Mouse (Mus musculus) midbrain, postnatal 0 days (tissue): ENCODE measurements at regions not wholly inside any gene's neighbourhood (a gene's known extent, or its start where the extent isn't known, plus 50 kb on each side); places are given as distances from the start of the nearest gene placed in this dataset.
A peak's percentile ranks its signal among the peaks of the same experiment; 100 is the strongest.

Experiments
- ATAC-seq: fragments of 200-750 bp; cut with Nextera tagmentation; 2 replicates; pipeline ENCODE4 v1.8.0; 2017; ENCODE audit warnings: moderate number of reproducible peaks, mild to moderate bottlenecking, moderate TSS enrichment, moderate library complexity; ENCODE audit not compliant: low FRiP score
- DNase-seq: peaks from one replicate; pipeline ENCODE4 v3.0.0-alpha.2; 2015; ENCODE audit warnings: low spot score
- H3K27ac ChIP-seq: fragments of 300-500 bp; sonication (generic); 2 replicates; pipeline ENCODE4 v1.5.1; 2014; ENCODE audit warnings: low read depth, mild to moderate bottlenecking, low read length, mixed read lengths
- H3K27me3 ChIP-seq: fragments of 300-500 bp; sonication (generic); 2 replicates; pipeline ENCODE4 v1.6.1; 2014; ENCODE audit warnings: low read length, control low read depth, mixed read lengths; ENCODE audit not compliant: insufficient read depth
- H3K36me3 ChIP-seq: fragments of 300-500 bp; sonication (generic); 2 replicates; pipeline ENCODE4 v1.6.1; 2014; ENCODE audit warnings: low read length, control low read depth, mixed read lengths; ENCODE audit not compliant: insufficient read depth
- H3K4me1 ChIP-seq: fragments of 300-500 bp; sonication (generic); 2 replicates; pipeline ENCODE4 v1.6.1; 2014; ENCODE audit warnings: mild to moderate bottlenecking, control low read depth, antibody characterized with exemption, low read length, mixed read lengths; ENCODE audit not compliant: insufficient read depth
- H3K4me2 ChIP-seq: fragments of 300-500 bp; sonication (generic); 2 replicates; pipeline ENCODE4 v1.6.1; 2014; ENCODE audit warnings: low read depth, mild to moderate bottlenecking, low read length, mixed read lengths; ENCODE audit not compliant: poor library complexity, severe bottlenecking
- H3K4me3 ChIP-seq: fragments of 300-500 bp; sonication (generic); 2 replicates; pipeline ENCODE4 v1.5.1; 2014; ENCODE audit warnings: low read depth, mild to moderate bottlenecking, low read length, moderate library complexity
- H3K9ac ChIP-seq: fragments of 300-500 bp; sonication (generic); replicated peaks from 2 replicates; pipeline ENCODE4 v1.6.1; 2014; ENCODE audit warnings: mild to moderate bottlenecking, low read length, moderate library complexity, mixed read lengths; ENCODE audit not compliant: poor library complexity, severe bottlenecking
- H3K9me3 ChIP-seq: fragments of 300-500 bp; sonication (generic); 2 replicates; pipeline ENCODE4 v1.6.1; 2016; ENCODE audit warnings: low read length, control low read depth
- CTCF ChIP-seq: IDR thresholded peaks from 2 replicates; pipeline ENCODE4 v1.5.1; 2016; ENCODE audit warnings: antibody characterized with exemption, mild to moderate bottlenecking
- WGBS: fragments of 180-500 bp; shearing (Covaris S2); extraction: QIAGEN DNeasy Blood & Tissue Kit; methylation state at CpG from one replicate; pipeline ENCODE4 v1.1.7; 2014; 5-methylcytosine and 5-hydroxymethylcytosine counted together

- Histone ChIP-seq H3K4me2 (no peak overlapping the region), H3K4me3 (no peak overlapping the region), H3K9me3 (no peaks in the 10 kb centered on the region), H3K4me1 (no peaks in the 10 kb centered on the region; the same call in 1 of the 2 replicates), H3K27me3 (no peaks in the 10 kb centered on the region), H3K27ac (no peak overlapping the region), H3K9ac (no peak overlapping the region), H3K36me3 (no peaks in the 10 kb centered on the region)
- ATAC-seq: no peak
- no peak for TF ChIP-seq CTCF
- 39% methylated on average over 24 of the region's 24 CpGs for WGBS
- DNase-seq: no peak
Observed at GRCm38 (mm10) chr6:50808811-50809668, 154.8 kb upstream of the Npvf start.

- no peak overlapping the region for H3K4me3 ChIP-seq
- DNase-seq: no peak
- 49% methylated on average over 4 of the region's 4 CpGs for WGBS
Observed at GRCm38 (mm10) chr6:50809669-50809983, 155.4 kb upstream of the Npvf start.

GRCm38 (mm10) chr6:50814936-50815500, 160.8 kb upstream of the Npvf start:
- Histone ChIP-seq H3K4me2 (no peak overlapping the region), H3K9ac (no peak overlapping the region), H3K36me3 (no peaks in the 10 kb centered on the region), H3K4me1 (no peaks in the 10 kb centered on the region), H3K4me3 (no peak overlapping the region), H3K9me3 (no peaks in the 10 kb centered on the region), H3K27me3 (no peaks in the 10 kb centered on the region), H3K27ac (no peak overlapping the region)
- ATAC-seq (no peak), DNase-seq (no peak)
- WGBS: 21% methylated on average over 10 of the region's 10 CpGs
- TF ChIP-seq CTCF: no peak

More at GRCm38 (mm10) chr6:50809669-50809983, 155.4 kb upstream of the Npvf start:
- Histone ChIP-seq H3K27ac (no peak overlapping the region), H3K9me3 (no peaks in the 10 kb centered on the region), H3K4me2 (no peak overlapping the region), H3K4me1 (no peaks in the 10 kb centered on the region; the same call in 1 of the 2 replicates), H3K27me3 (no peaks in the 10 kb centered on the region), H3K9ac (no peak overlapping the region), H3K36me3 (no peaks in the 10 kb centered on the region)
- ATAC-seq: no peak
- no peak for TF ChIP-seq CTCF

- Histone ChIP-seq H3K36me3 (no peaks in the 10 kb centered on the region), H3K4me2 (no peak overlapping the region), H3K27me3 (no peaks in the 10 kb centered on the region), H3K9me3 (no peaks in the 10 kb centered on the region), H3K27ac (no peak overlapping the region), H3K4me1 (0 out of 2 replicates have a peak, but pooled peaks cover 3% of the 10 kb centered on the region), H3K9ac (no peak overlapping the region), H3K4me3 (no peak overlapping the region)
- TF ChIP-seq CTCF: no peak
- ATAC-seq (peak; percentile 44; the same call in 1 of the 2 replicates), DNase-seq (no peak)
- 46% methylated on average over 8 of the region's 8 CpGs for WGBS
Observed at GRCm38 (mm10) chr6:50815579-50815978, 161.3 kb upstream of the Npvf start.

GRCm38 (mm10) chr6:50817430-50817829, 163.2 kb upstream of the Npvf start:
- 67% methylated on average over 10 of the region's 10 CpGs for WGBS
- ATAC-seq (no peak), DNase-seq (no peak)
- Histone ChIP-seq H3K4me3 (no peak overlapping the region), H3K36me3 (no peaks in the 10 kb centered on the region), H3K4me2 (no peak overlapping the region), H3K9me3 (no peaks in the 10 kb centered on the region), H3K27ac (no peak overlapping the region), H3K27me3 (no peaks in the 10 kb centered on the region), H3K4me1 (peaks cover 11% of the 10 kb centered on the region; the same call in 1 of the 2 replicates), H3K9ac (no peak overlapping the region)
- TF ChIP-seq CTCF: no peak

- no peaks in the 10 kb centered on the region for H3K27me3 ChIP-seq
- no peak overlapping the region for H3K9ac ChIP-seq
- H3K4me2 ChIP-seq: no peak overlapping the region
- 92% methylated on average over 5 of the region's 5 CpGs for whole genome bisulfite sequencing
- H3K4me3 ChIP-seq: no peak overlapping the region
- H3K4me1 ChIP-seq: peaks cover 14% of the 10 kb centered on the region; the same call in 1 of the 2 replicates
- H3K36me3 ChIP-seq: no peaks in the 10 kb centered on the region
- H3K27ac ChIP-seq: no peak overlapping the region
- no peak for ATAC-seq
- no peaks in the 10 kb centered on the region for H3K9me3 ChIP-seq
- no peak for TF ChIP-seq CTCF
- no peak for DNase-seq
Observed at GRCm38 (mm10) chr6:50818433-50818832, 164.2 kb upstream of the Npvf start.
